Mouse (Mus musculus): ENCODE data around the gene Klhdc2.

The Klhdc2 gene

GRCm38 (mm10) chr12:69299831-69300230, 3.4 kb downstream of the Klhdc2 start:
- in situ Hi-C loops (cut with MboI, MseI): loop anchor here (10.0 kb wide), 1 partner anchor 85 kb away; no protein-coding TSS in a partner anchor

- in situ Hi-C loops (cut with MboI, MseI): loop anchor here (10.0 kb wide), 1 partner anchor 86 kb away; no protein-coding TSS in a partner anchor
These were observed 3.9 kb downstream of the Klhdc2 start for GRCm38 (mm10) chr12:69300391-69300790.

- in situ Hi-C loops (cut with MboI, MseI): loop anchor here (10.0 kb wide), 1 partner anchor 87 kb away; no protein-coding TSS in a partner anchor
These were observed 5.7 kb downstream of the Klhdc2 start for GRCm38 (mm10) chr12:69302171-69302570.

GRCm38 (mm10) chr12:69304051-69304450, 7.6 kb downstream of the Klhdc2 start:
- in situ Hi-C loops (cut with MboI, MseI): loop anchor here (10.0 kb wide), 1 partner anchor 89 kb away; no protein-coding TSS in a partner anchor

GRCm38 (mm10) chr12:69306333-69306732, 9.9 kb downstream of the Klhdc2 start:
- in situ Hi-C loops (cut with MboI, MseI): loop anchor here (10.0 kb wide), 1 partner anchor 92 kb away; no protein-coding TSS in a partner anchor

GRCm38 (mm10) chr12:69309659-69310058, 13.2 kb downstream of the Klhdc2 start:
- in situ Hi-C loops (cut with MboI, MseI): loop anchor here (10.0 kb wide), 1 partner anchor 95 kb away; no protein-coding TSS in a partner anchor

- in situ Hi-C loops (cut with MboI, MseI): no loop called here
These were observed 21.9 kb downstream of the Klhdc2 start for GRCm38 (mm10) chr12:69318431-69318830.

GRCm38 (mm10) chr12:69331187-69331586, 34.7 kb downstream of the Klhdc2 start:
- in situ Hi-C loops (cut with MboI, MseI): no loop called here

GRCm38 (mm10) chr12:69332147-69332546, 35.7 kb downstream of the Klhdc2 start:
- in situ Hi-C loops (cut with MboI, MseI): no loop called here

- in situ Hi-C loops (cut with MboI, MseI): no loop called here
These were observed 37.1 kb downstream of the Klhdc2 start for GRCm38 (mm10) chr12:69333547-69333946.

- in situ Hi-C loops (cut with MboI, MseI): no loop called here
These were observed 53.4 kb downstream of the Klhdc2 start for GRCm38 (mm10) chr12:69349928-69350327.

- in situ Hi-C loops (cut with MboI, MseI): no loop called here
These were observed 55.2 kb downstream of the Klhdc2 start for GRCm38 (mm10) chr12:69351685-69352084.

- in situ Hi-C loops (cut with MboI, MseI): loop anchor here (5.0 kb wide), 1 partner anchor 221 kb away; no protein-coding TSS in a partner anchor
These were observed 60.2 kb downstream of the Klhdc2 start, which contains the start of gene Nemf for GRCm38 (mm10) chr12:69356546-69357299. Nemf (minus strand) TSS chr12:69357165.

- in situ Hi-C loops (cut with MboI, MseI): loop anchor here (5.0 kb wide), 1 partner anchor 220 kb away; no protein-coding TSS in a partner anchor
These were observed 60.8 kb downstream of the Klhdc2 start for GRCm38 (mm10) chr12:69357300-69357646.

Measured in regulatory T cell (primary cell).